Mouse (Mus musculus) neutrophil, adult 83 days (primary cell): Measurements from ENCODE around the gene Tob2. TPM values are rescaled to one million over a fixed set of nuclear protein-coding genes. Genes with fewer than 3 reads are reported as not detected.

Source experiments
- total RNA-seq, 2 experiments: library from RNA; stranded (reverse); gene quantifications; one replicate each; pipeline ENCODE4 v1.2.4; 2023

Gene Tob2
- total RNA-seq = 10 to 100 TPM; 38.2 to 38.7 TPM

GRCm38 (mm10) chr15:81858517-81859329 lies at the start of gene Tob2:
Gene Tob2, minus strand, starts transcription at chr15:81858796.

GRCm38 (mm10) chr15:81872262-81873136 lies 13.9 kb upstream of the Tob2 start, which contains the start of gene Aco2:
Gene Aco2, plus strand, starts transcription at chr15:81872309.

GRCm38 (mm10) chr15:81871604-81872261 lies 13.1 kb upstream of the Tob2 start, which contains the start of gene Phf5a:
Gene Phf5a, minus strand, starts transcription at chr15:81871911.

GRCm38 (mm10) chr15:81802001-81802890 lies 56.4 kb downstream of the Tob2 start, which contains the start of gene Tef:
Gene Tef, plus strand, starts transcription at chr15:81802421.

Other genes starting within 250 kb of the Tob2 start
- 10 to 100 TPM; 14.0 to 16.8 TPM for gene L3mbtl2, start 194.9 kb downstream of the Tob2 start, total RNA-seq
- gene Chadl, start 161.5 kb downstream of the Tob2 start, total RNA-seq = not detected
- 10 to 100 TPM; 12.1 to 15.4 TPM for gene Zc3h7b, start 113.7 kb downstream of the Tob2 start, total RNA-seq
- 10 to 100 TPM; 55.0 to 62.4 TPM for gene Rangap1, start 113.3 kb downstream of the Tob2 start, total RNA-seq
- gene Tef, start 56.4 kb downstream of the Tob2 start, total RNA-seq = 1 to 10 TPM; 4.0 to 4.2 TPM
- gene Phf5a, start 13.1 kb upstream of the Tob2 start, total RNA-seq = 10 to 100 TPM; 38.0 to 51.5 TPM
- 10 to 100 TPM; 79.6 to 98.5 TPM for gene Aco2, start 13.5 kb upstream of the Tob2 start, total RNA-seq
- gene Polr3h, start 67.4 kb upstream of the Tob2 start, total RNA-seq = 1 to 10 TPM; 5.6 to 6.1 TPM
- not detected for gene Csdc2, start 78.0 kb upstream of the Tob2 start, total RNA-seq
- 10 to 100 TPM; 33.5 to 41.0 TPM for gene Pmm1, start 102.1 kb upstream of the Tob2 start, total RNA-seq
- not detected for gene 1700029P11Rik, start 121.7 kb upstream of the Tob2 start, total RNA-seq
- gene Xrcc6, start 129.0 kb upstream of the Tob2 start, total RNA-seq = 10 to 100 TPM; 23.1 to 24.6 TPM
- gene Desi1, start 175.1 kb upstream of the Tob2 start, total RNA-seq = 10 to 100 TPM; 22.3 to 23.0 TPM
- gene Snu13, start 188.8 kb upstream of the Tob2 start, total RNA-seq = 10 to 100 TPM; 46.9 to 48.5 TPM
- not detected for gene 4930407I10Rik, start 200.4 kb upstream of the Tob2 start, total RNA-seq
- under 1 TPM; 0.11 to 0.18 TPM for gene Mei1, start 211.2 kb upstream of the Tob2 start, total RNA-seq